Mouse (Mus musculus): Measurements from ENCODE around the gene Fance. TPM values are rescaled to one million over a fixed set of nuclear protein-coding genes. Genes with fewer than 3 reads are reported as not detected.

The Fance gene
- total and polyA plus RNA-seq, 2 experiments from 2014 or later: 26.1 to 33.4 TPM

DNA sequence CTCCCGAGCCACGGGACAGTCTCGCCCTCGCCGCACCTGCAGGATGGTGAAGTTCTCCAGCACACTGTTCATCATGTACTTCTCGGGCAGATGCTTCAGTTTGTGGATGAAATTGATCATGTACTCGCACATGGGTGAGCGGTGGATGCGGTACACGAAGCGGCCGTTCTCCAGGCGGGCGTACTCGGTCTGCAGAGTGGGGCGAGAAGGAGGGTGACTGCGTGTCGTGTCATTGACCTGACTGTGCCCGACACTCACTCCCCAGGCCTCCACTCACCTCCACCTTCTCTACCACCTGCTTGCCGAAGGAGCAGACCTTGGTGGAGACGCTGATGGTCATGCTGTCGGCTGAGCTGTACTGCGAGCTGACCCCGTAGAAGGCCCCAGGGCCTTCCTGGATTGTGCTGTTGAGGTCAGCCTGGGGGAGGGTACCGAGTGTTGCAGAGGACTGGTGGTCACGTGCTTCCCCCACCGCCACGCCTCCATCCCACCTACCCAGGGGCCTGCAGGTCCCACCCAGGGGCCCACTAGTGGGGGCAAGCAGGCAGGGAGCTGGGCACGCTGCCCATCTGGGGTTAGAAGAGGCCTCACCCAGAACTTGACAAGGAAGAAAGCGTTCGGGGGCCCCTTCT is 19.7 kb downstream of the Fance start:
- peaks cover 15% of the 10 kb centered on the region; the same call in 1 of the 2 replicates for H3K36me3 ChIP-seq (ENCODE audit: insufficient read depth, low read length)
- H3K27me3 ChIP-seq (ENCODE audit: insufficient read depth, low read length): no peaks in the 10 kb centered on the region
- peaks cover 8% of the 10 kb centered on the region; the same call in 1 of the 2 replicates for H3K4me1 ChIP-seq (ENCODE audit: insufficient read depth, low read length)
- WGBS: 74% methylated on average over 31 of the region's 31 CpGs
- H3K9ac ChIP-seq (replicated peaks; ENCODE audit: low read length, poor library complexity, severe bottlenecking): 0 out of 2 replicates have a peak overlapping the region, but pooled peaks have one; percentile 33
- no peak overlapping the region for H3K27ac ChIP-seq (ENCODE audit: low read depth, low read length)
- H3K9me3 ChIP-seq (ENCODE audit: low read length): no peaks in the 10 kb centered on the region
- H3K4me2 ChIP-seq (ENCODE audit: low read depth, low read length, poor library complexity, severe bottlenecking): peak overlapping the region; percentile 28
- ATAC-seq (ENCODE audit: low FRiP score) (no peak), DNase-seq (ENCODE audit: low spot score) (no peak)
- no peak overlapping the region for H3K4me3 ChIP-seq (ENCODE audit: low read depth, low read length)
- no peak for TF ChIP-seq CTCF (IDR thresholded peaks at IDR 0.05)

DNA sequence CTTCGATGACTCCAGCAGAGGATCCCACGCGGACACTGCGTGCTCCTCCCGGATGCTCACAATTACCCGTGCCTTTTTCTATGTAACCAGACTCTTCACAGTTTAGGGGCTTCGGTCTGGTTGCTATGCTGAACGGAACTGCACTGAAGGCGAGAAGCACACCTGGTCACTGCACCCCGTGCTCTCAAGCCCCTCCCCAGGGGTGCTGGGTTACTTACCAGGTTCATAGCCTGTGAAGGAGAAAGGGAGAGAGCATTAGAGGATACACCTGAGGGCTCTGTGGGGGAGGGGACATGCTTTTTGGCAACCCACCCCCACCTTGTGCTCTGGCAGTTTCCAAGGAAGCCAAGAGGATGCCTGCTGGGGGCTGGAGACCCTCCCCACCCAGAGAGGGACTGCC is 21.9 kb downstream of the Fance start:
- H3K27ac ChIP-seq (ENCODE audit: low read depth, low read length): no peak overlapping the region
- H3K36me3 ChIP-seq (ENCODE audit: insufficient read depth, low read length): peaks cover 11% of the 10 kb centered on the region; the same call in 1 of the 2 replicates
- H3K4me3 ChIP-seq (ENCODE audit: low read depth, low read length): no peak overlapping the region
- no peak for TF ChIP-seq CTCF (IDR thresholded peaks at IDR 0.05)
- H3K9me3 ChIP-seq (ENCODE audit: low read length): no peaks in the 10 kb centered on the region
- 74% methylated on average over 10 of the region's 10 CpGs for WGBS
- H3K9ac ChIP-seq (replicated peaks; ENCODE audit: low read length, poor library complexity, severe bottlenecking): no peak overlapping the region
- no peak for ATAC-seq (ENCODE audit: low FRiP score)
- DNase-seq (ENCODE audit: low spot score): no peak
- no peaks in the 10 kb centered on the region for H3K27me3 ChIP-seq (ENCODE audit: insufficient read depth, low read length)
- no peak overlapping the region for H3K4me2 ChIP-seq (ENCODE audit: low read depth, low read length, poor library complexity, severe bottlenecking)
- H3K4me1 ChIP-seq (ENCODE audit: insufficient read depth, low read length): peaks cover 3% of the 10 kb centered on the region; the same call in 1 of the 2 replicates

GRCm38 (mm10) chr17:28337547-28337946 is 24.2 kb downstream of the Fance start:
- H3K4me1 ChIP-seq (ENCODE audit: insufficient read depth, low read length): peaks cover 3% of the 10 kb centered on the region; the same call in 1 of the 2 replicates
- H3K27me3 ChIP-seq (ENCODE audit: insufficient read depth, low read length): no peaks in the 10 kb centered on the region
- DNase-seq (ENCODE audit: low spot score) (no peak), ATAC-seq (ENCODE audit: low FRiP score) (no peak)
- no peak overlapping the region for H3K4me3 ChIP-seq (ENCODE audit: low read depth, low read length)
- peaks cover under 1% of the 10 kb centered on the region; the same call in 1 of the 2 replicates for H3K36me3 ChIP-seq (ENCODE audit: insufficient read depth, low read length)
- no peak overlapping the region for H3K27ac ChIP-seq (ENCODE audit: low read depth, low read length)
- TF ChIP-seq CTCF (IDR thresholded peaks at IDR 0.05): no peak
- 89% methylated on average over 7 of the region's 7 CpGs for WGBS
- no peak overlapping the region for H3K9ac ChIP-seq (replicated peaks; ENCODE audit: low read length, poor library complexity, severe bottlenecking)
- no peaks in the 10 kb centered on the region for H3K9me3 ChIP-seq (ENCODE audit: low read length)
- H3K4me2 ChIP-seq (ENCODE audit: low read depth, low read length, poor library complexity, severe bottlenecking): no peak overlapping the region

DNA sequence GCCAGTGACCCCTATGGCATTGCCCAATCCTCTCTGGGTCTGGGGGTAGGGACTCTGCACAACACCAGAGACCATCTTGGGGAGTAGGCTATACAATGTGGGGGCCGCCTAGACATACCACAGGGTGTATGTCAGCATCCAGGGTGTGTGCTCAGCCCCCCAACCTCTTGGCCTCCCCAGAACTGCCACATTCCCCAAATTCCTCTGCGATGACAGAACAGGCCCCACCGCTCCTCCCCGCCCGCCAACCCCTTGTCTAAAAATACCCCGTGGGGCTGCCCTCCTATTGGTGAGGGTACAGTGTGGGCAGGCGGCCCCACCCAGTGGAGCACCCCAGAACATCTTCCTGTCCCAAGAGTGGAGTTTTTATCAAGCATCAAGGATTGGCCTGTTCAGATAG is 27.3 kb downstream of the Fance start:
- DNase-seq (ENCODE audit: low spot score): no peak
- no peak for TF ChIP-seq CTCF (IDR thresholded peaks at IDR 0.05)
- Histone ChIP-seq H3K4me1 (ENCODE audit: insufficient read depth, low read length) (no peaks in the 10 kb centered on the region), H3K36me3 (ENCODE audit: insufficient read depth, low read length) (no peaks in the 10 kb centered on the region), H3K27ac (ENCODE audit: low read depth, low read length) (no peak overlapping the region), H3K4me3 (ENCODE audit: low read depth, low read length) (no peak overlapping the region), H3K4me2 (ENCODE audit: low read depth, low read length, poor library complexity, severe bottlenecking) (peak overlapping the region; percentile 48; the same call in 1 of the 2 replicates), H3K9me3 (ENCODE audit: low read length) (no peaks in the 10 kb centered on the region), H3K9ac (replicated peaks; ENCODE audit: low read length, poor library complexity, severe bottlenecking) (0 out of 2 replicates have a peak overlapping the region, but pooled peaks have one; percentile 29), H3K27me3 (ENCODE audit: insufficient read depth, low read length) (no peaks in the 10 kb centered on the region)
- no peak for ATAC-seq (ENCODE audit: low FRiP score)
- 84% methylated on average over 7 of the region's 7 CpGs for WGBS

GRCm38 (mm10) chr17:28341091-28341490 is 27.8 kb downstream of the Fance start:
- H3K27me3 ChIP-seq (ENCODE audit: insufficient read depth, low read length): no peaks in the 10 kb centered on the region
- no peaks in the 10 kb centered on the region for H3K9me3 ChIP-seq (ENCODE audit: low read length)
- no peak overlapping the region for H3K27ac ChIP-seq (ENCODE audit: low read depth, low read length)
- H3K9ac ChIP-seq (replicated peaks; ENCODE audit: low read length, poor library complexity, severe bottlenecking): 0 out of 2 replicates have a peak overlapping the region, but pooled peaks have one; percentile 29
- H3K36me3 ChIP-seq (ENCODE audit: insufficient read depth, low read length): no peaks in the 10 kb centered on the region
- TF ChIP-seq CTCF (IDR thresholded peaks at IDR 0.05): no peak
- peak; percentile 73 for DNase-seq (ENCODE audit: low spot score)
- ATAC-seq (ENCODE audit: low FRiP score): peak; percentile 64; the same call in 1 of the 2 replicates
- H3K4me3 ChIP-seq (ENCODE audit: low read depth, low read length): peak overlapping the region; percentile 13; the same call in 1 of the 2 replicates
- peak overlapping the region; percentile 48 for H3K4me2 ChIP-seq (ENCODE audit: low read depth, low read length, poor library complexity, severe bottlenecking)
- no peaks in the 10 kb centered on the region for H3K4me1 ChIP-seq (ENCODE audit: insufficient read depth, low read length)
- 10% methylated on average over 25 of the region's 26 CpGs for WGBS

DNA sequence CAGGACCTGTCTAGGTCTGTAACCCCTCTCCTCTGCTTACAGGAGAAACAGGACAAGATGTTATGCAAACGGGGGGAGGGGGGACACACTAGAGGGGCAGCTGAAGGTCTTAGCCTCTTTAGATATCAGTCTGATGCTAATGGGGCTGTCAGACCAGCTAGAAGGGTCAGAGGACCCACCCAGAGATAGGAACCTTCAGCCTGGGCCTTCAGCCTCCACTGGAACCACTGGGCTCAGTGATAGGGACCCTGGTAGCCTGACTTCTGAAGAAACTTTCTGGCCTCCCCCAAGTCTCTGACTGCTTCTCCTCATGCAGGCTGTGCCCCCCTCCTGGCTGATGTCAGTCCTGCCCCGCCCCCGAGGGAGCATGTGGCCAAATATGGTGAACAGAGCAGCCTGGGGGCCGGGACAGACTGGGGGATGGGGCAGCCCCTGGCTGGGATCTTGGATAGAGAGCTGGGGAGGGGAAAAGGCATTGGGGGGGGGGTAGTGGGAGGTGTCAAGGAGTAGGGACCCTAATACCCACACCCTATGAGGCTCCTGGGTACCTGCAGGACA is 30.8 kb downstream of the Fance start:
- Histone ChIP-seq H3K9ac (replicated peaks; ENCODE audit: low read length, poor library complexity, severe bottlenecking) (no peak overlapping the region), H3K9me3 (ENCODE audit: low read length) (no peaks in the 10 kb centered on the region), H3K4me3 (ENCODE audit: low read depth, low read length) (no peak overlapping the region), H3K36me3 (ENCODE audit: insufficient read depth, low read length) (no peaks in the 10 kb centered on the region), H3K4me1 (ENCODE audit: insufficient read depth, low read length) (no peaks in the 10 kb centered on the region), H3K4me2 (ENCODE audit: low read depth, low read length, poor library complexity, severe bottlenecking) (no peak overlapping the region), H3K27me3 (ENCODE audit: insufficient read depth, low read length) (no peaks in the 10 kb centered on the region), H3K27ac (ENCODE audit: low read depth, low read length) (no peak overlapping the region)
- no peak for DNase-seq (ENCODE audit: low spot score)
- ATAC-seq (ENCODE audit: low FRiP score): no peak
- WGBS: 38% methylated on average over 4 of the region's 4 CpGs
- TF ChIP-seq CTCF (IDR thresholded peaks at IDR 0.05): no peak
